In genomic region chr7:58657913-58658789, GRCm38 (mm10) we compare ENCODE assay signal across 8 mouse cellular contexts. TPM values are rescaled to one million over a fixed set of nuclear protein-coding genes. Genes with fewer than 3 reads are reported as not detected.
DNase-seq lines count a peak whose midpoint lies in the region; ATAC-seq and TF ChIP-seq lines count a peak whose summit lies in the region.

No protein-coding gene starts in this region.

- DNase-seq in G1E (ENCODE audit: low spot score), result no peak
- DNase-seq in cerebellum, adult 2 months, result peak; percentile 38 to 44
- peak; percentile 80 for DNase-seq in hindbrain, embryonic 11.5 days (ENCODE audit: low spot score)
- DNase-seq in left cerebral cortex, postnatal 36 days (ENCODE audit: low spot score in 2 of 2), result peak; percentile 33 to 41
- DNase-seq in right cerebral cortex, postnatal 10 days (ENCODE audit: low spot score in 2 of 2), result peak; percentile 29 to 41
- DNase-seq in urinary bladder, postnatal 14 days (ENCODE audit: low spot score), result peak; percentile 71

- under 1% methylated on average over 80 of the region's 81 CpGs for WGBS in cerebellum, adult 2 months
- under 1% methylated on average over 78 of the region's 81 CpGs for WGBS in hindbrain, embryonic 11.5 days

- peak overlapping the region; percentile 90 for H3K4me2 ChIP-seq in hindbrain, embryonic 11.5 days (replicated peaks; ENCODE audit: low read depth, low read length)

- peak overlapping the region; percentile 20; the same call in 1 of the 2 replicates for H3K4me3 ChIP-seq in G1E (ENCODE audit: low read depth, low read length)
- peak overlapping the region; percentile 69 for H3K4me3 ChIP-seq in cerebellum, adult 2 months (replicated peaks; ENCODE audit: insufficient read depth, low read depth, low read length)
- peak overlapping the region; percentile 66 for H3K4me3 ChIP-seq in hindbrain, embryonic 11.5 days (ENCODE audit: low read depth, low read length)

- H3K27me3 ChIP-seq in G1E (ENCODE audit: insufficient read depth, low read length), result no peaks in the 10 kb centered on the region
- no peaks in the 10 kb centered on the region for H3K27me3 ChIP-seq in cerebellum, adult 2 months (ENCODE audit: control insufficient read depth, insufficient read depth, low read length)
- H3K27me3 ChIP-seq in hindbrain, embryonic 11.5 days (ENCODE audit: control insufficient read depth, insufficient read depth, low read length), result no peaks in the 10 kb centered on the region

- H3K4me1 ChIP-seq in G1E (ENCODE audit: insufficient read depth, low read depth, low read length), result no peaks in the 10 kb centered on the region
- H3K4me1 ChIP-seq in cerebellum, adult 2 months (ENCODE audit: control insufficient read depth, insufficient read depth, low read length), result no peaks in the 10 kb centered on the region
- no peaks in the 10 kb centered on the region for H3K4me1 ChIP-seq in hindbrain, embryonic 11.5 days (replicated peaks; ENCODE audit: control insufficient read depth, insufficient read depth, low read length)

- no peaks in the 10 kb centered on the region for H3K36me3 ChIP-seq in G1E (replicated peaks)
- no peaks in the 10 kb centered on the region for H3K36me3 ChIP-seq in hindbrain, embryonic 11.5 days (ENCODE audit: control insufficient read depth, insufficient read depth, low read length)

- peak overlapping the region; percentile 75 for H3K9ac ChIP-seq in hindbrain, embryonic 11.5 days (ENCODE audit: low read depth, low read length)

- no peak overlapping the region for H3K27ac ChIP-seq in cerebellum, adult 2 months (ENCODE audit: insufficient read depth, low read length)
- no peak overlapping the region for H3K27ac ChIP-seq in hindbrain, embryonic 11.5 days (ENCODE audit: low read depth, low read length)

- H3K9me3 ChIP-seq in G1E (replicated peaks), result peaks cover 51% of the 10 kb centered on the region
- no peaks in the 10 kb centered on the region for H3K9me3 ChIP-seq in hindbrain, embryonic 11.5 days (ENCODE audit: control insufficient read depth, low read length)

- intact Hi-C loops in left cerebral cortex, postnatal 36 days (cut with DNase I), result no loop called here

- TF ChIP-seq CTCF in G1E (IDR thresholded peaks at IDR 0.05; ENCODE audit: low read depth, low read length), result no peak
- TF ChIP-seq CTCF in cerebellum, adult 2 months (IDR thresholded peaks at IDR 0.05; ENCODE audit: borderline replicate concordance, insufficient read depth, low read depth, low read length), result no peak

- ATAC-seq in G1E (ENCODE audit: extremely low read depth, insufficient number of reproducible peaks, low FRiP score, poor library complexity, severe bottlenecking), result no peak
- ATAC-seq in frontal cortex, adult (ENCODE audit: low TSS enrichment), result peak; percentile 73
- ATAC-seq in hindbrain, embryonic 11.5 days (ENCODE audit: low FRiP score), result peak; percentile 93
- peak; percentile 82 for ATAC-seq in megakaryocyte-erythroid progenitor cell, adult 5-6 weeks (replicated peaks; ENCODE audit: low FRiP score, low TSS enrichment, poor library complexity, severe bottlenecking)

- no peak for TF ChIP-seq POLR2A in cerebellum, adult 2 months (IDR thresholded peaks at IDR 0.05; ENCODE audit: borderline replicate concordance, insufficient read depth, low read length)

RNA-seq across cellular contexts. Expression of gene Atp10a, which starts 2.2 kb away (rescaled TPM):
- total RNA-seq in G1E (2014; fragmentation: Nextera tagmentation) (not detected in 2 replicates), G1E (2017) (not detected in 2 replicates)
- not detected in 2 replicates for polyA plus RNA-seq in G1E (2012)
- 6.2 and 6.9 TPM in 2 replicates for polyA plus RNA-seq in cerebellum, adult 2 months (2012; rRNA removed)
- polyA plus RNA-seq in hindbrain, embryonic 11.5 days (2014; fragmentation: Nextera tagmentation; extraction: Ambion mirVana), result 2.1 and 2.4 TPM in 2 replicates
- total RNA-seq in left cerebral cortex, postnatal 36 days (2021), result 10 to 100 TPM in 1 of 2 experiments, 1 to 10 TPM in 1; 8.2 to 12.3 TPM
- total RNA-seq in megakaryocyte-erythroid progenitor cell, adult 5-6 weeks (2014; fragmentation: Nextera tagmentation), result 0.81 and 2.2 TPM in 2 replicates
- total RNA-seq in megakaryocyte-erythroid progenitor cell, adult 5-6 weeks (2017), result 1.2 and 2.6 TPM in 2 replicates
